In genomic region chrX:86955126-86955525, GRCm38 (mm10) we compare ENCODE assay signal across 15 mouse cellular contexts.
"Had no signal": no experiment of that assay in that cellular context is flagged by ENCODE, and none has a peak within 500 bp of the region (broad histone marks: within the 10 kb centered on the region; RNA-seq: fewer than 3 reads in every experiment).

No protein-coding gene starts in this region.

- H3K36me3 ChIP-seq: limb, embryonic 10.5 days; liver, embryonic 15.5 days; neural tube, embryonic 12.5 days had no signal

- H3K27me3 ChIP-seq: liver, embryonic 15.5 days; neural tube, embryonic 12.5 days had no signal

- H3K27ac ChIP-seq: left cerebral cortex, adult 2 months; limb, embryonic 10.5 days; liver, embryonic 15.5 days; neural tube, embryonic 12.5 days; stomach, postnatal 0 days had no signal

- DNase-seq: kidney, adult 8-10 months; kidney, postnatal 25 days; lung, adult 2 months; lung, postnatal 36 days; midbrain, embryonic 14.5 days; right cerebral cortex, adult 18-20 months; right cerebral cortex, postnatal 25 days; thymus, postnatal 4 days had no signal

- H3K9me3 ChIP-seq: limb, embryonic 10.5 days; liver, embryonic 15.5 days; neural tube, embryonic 12.5 days had no signal

- H3K9ac ChIP-seq: liver, embryonic 15.5 days; neural tube, embryonic 12.5 days had no signal

- H3K4me3 ChIP-seq: left cerebral cortex, adult 2 months; limb, embryonic 10.5 days; liver, embryonic 15.5 days; neural tube, embryonic 12.5 days had no signal

- H3K4me1 ChIP-seq: limb, embryonic 10.5 days; liver, embryonic 15.5 days; neural tube, embryonic 12.5 days had no signal

- ATAC-seq: lung, postnatal 0 days had no signal

- H3K4me2 ChIP-seq: liver, embryonic 11.5 days; liver, embryonic 15.5 days; neural tube, embryonic 12.5 days had no signal
